Mouse (Mus musculus) fat pad, adult 2 months (tissue): ENCODE data around the gene Gm13278.
"Not testable (repeated sequence)": the region's sequence is repeated elsewhere in the genome, so short reads cannot be mapped to it uniquely, and the experiment has no call there.

Experiments
- DNase-seq: peaks from one replicate; pipeline ENCODE4 v3.0.0-alpha.2; 2011; ENCODE audit warnings: low read depth, low spot score; ENCODE audit errors: extremely low read depth

Gm13278 gene

DNA sequence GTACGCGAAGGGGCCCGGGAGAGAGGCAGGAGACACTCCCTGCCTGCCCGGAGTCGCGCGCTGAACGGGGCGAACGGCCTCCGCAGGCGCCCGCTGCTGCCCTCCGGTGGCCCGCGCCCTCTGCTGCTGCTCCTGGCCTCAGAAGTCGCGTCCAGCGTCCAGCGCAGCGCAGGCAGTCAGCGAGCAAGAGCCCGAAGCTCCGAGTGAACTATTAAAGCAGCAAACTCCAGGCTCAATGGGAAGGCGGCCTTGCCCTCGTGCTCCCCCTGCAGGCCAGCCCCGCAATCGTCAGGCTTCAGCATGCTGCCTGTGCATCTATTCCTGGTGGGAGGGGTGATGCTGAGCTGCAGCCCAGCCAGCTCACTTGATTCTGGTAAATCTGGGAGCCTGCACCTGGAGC, at the start of gene Gm13278:
Gm13278 (plus strand) TSS at position 301 of the 400 bp plus-strand sequence.
- DNase-seq, result not testable (repeated sequence)

DNA sequence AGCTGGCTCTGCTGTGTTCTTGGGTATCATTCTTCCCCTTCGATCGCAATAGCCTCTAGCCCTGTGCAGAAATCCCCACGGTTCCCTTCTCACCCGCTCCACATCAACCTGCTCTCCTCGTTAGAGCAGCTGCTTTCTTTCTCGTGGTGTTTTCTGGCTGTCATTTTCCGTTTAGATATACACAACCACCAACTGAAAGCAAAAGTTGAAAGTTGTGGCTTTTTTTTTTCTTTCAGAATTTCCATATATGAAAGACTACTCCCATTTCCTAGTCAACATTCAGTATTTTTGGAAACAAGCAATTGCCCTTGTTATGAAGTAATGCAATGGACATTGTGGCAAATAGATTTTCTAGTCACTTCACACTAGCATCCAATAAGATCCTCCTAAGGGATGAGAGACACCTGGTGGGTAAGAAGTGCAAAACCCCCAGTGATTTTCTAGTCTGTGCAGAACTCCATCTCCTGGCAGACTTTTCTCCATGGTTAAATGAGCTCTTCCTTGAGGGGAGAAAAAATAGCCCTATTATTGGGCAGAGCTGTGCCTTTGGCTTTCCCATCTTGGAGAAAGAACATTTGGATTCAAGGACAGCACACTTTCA, 48.5 kb upstream of the Gm13278 start:
- DNase-seq, result no peak

DNA sequence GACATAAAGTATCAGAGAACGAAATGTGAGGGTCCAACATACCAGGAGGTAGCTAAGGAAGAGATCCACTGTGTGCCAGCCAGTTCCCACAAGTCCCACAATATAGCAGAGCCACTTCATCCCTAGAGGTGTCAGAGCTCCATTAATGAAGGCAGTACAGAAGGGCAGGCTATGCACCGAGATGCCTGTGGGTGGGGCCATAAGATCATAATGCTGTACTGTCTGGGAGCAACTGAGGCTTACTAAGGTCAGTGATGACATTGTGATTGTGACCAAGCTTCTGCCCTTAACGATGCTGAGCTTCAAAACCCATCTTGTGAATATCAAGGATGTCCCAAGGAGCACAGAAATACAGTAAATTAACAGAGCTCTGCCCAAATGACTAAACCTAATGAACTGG, 47.1 kb upstream of the Gm13278 start:
- DNase-seq, result no peak

DNA sequence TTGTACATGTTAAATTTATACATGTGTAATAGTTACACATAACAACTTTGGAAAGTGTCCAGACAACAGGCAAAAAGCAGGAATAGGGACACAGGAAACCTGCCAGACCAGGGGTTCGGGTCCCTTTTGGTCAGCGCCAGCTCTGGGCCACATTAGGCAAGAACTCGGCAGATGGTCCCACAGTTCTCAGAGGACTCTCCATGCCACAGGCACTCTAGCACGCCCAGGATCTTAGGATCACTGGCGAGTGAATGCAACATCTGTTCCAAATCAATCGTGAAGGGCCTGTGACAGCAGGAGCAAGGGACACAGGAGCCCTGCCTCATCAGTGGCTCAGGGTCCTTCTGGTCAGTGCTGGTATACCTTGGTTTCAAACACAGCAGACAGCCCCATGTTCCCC, 41.4 kb upstream of the Gm13278 start:
- DNase-seq, result no peak

DNA sequence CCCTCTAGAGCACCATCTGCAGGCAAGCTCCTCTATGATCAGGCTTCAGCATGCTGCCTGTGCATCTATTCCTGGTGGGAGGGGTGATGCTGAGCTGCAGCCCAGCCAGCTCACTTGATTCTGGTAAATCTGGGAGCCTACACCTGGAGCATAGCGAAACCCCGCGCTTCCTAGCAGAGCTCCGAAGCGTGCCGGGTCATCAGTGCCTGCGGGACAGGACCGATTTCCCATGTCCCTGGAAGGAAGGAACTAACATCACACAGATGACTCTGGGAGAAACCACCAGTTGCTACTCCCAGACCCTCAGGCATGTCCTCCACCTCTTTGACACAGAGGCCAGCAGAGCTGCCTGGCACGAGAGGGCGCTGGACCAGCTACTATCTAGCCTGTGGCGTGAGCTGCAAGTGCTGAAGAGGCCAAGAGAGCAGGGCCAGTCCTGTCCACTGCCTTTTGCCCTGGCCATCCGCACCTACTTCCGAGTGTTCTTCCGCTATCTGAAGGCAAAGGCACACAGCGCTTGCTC, 36.5 kb upstream of the Gm13278 start, which contains the start of gene Gm13271:
Gm13271 (plus strand) TSS at position 51 of the 523 bp plus-strand sequence.
- DNase-seq, result not testable (repeated sequence)

DNA sequence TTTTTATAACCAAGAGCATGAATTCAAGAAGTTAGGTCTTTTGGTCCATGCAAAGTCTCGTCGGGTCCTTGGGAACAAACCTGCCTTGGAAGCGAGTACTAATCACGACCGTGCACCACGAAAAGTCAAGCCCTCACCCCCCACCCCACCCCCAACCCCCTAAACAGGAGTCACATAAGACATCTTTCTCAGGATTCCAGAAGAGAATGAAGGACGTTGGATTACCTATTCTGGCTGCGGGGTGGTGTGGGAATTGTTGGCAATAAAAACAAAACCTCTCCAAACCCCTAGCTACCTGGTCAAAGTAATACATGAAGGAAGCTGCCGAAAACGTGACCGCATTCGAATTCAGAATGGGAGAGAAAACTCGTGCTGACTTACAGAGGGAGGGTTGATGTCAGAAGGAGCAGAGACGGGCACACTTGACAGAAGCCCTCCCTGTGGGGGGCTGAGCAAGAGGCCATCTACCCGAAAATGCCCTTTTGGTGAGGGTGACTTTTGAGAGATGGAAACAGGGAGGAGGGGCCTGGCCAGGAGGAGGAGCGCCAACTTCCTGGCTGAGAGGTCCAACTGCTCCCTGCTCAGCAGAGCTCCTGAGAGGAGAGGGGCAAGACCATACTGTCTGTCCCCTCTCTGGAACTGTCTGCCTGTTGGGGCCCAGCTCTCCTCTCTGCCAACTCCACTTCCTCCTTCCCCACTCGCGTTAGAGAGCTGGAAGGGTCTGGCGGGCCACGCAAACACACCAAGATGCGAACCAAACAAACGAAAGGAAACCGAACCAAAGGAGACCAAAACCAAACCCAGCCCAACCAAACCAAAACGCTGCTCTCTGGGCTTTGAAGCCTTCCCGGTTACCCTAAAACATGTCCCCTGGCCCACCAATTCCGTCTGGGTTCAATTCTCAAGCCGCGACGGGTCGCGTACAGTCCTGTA, 34.5 kb upstream of the Gm13278 start:
- DNase-seq, result not testable (repeated sequence)

DNA sequence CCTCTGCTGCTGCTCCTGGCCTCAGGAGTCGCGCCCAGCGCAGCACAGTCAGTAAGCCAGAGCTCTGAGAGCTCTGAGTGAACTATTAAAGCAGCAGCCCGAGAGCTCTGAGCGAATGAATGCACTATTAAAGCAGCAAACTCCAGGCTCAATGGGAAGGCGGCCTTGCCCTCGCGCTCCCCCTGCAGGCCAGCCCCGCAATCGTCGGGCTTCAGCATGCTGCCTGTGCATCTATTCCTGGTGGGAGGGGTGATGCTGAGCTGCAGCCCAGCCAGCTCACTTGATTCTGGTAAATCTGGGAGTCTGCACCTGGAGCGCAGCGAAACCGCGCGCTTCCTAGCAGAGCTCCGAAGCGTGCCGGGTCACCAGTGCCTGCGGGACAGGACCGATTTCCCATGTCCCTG, 33.7 kb upstream of the Gm13278 start:
- not testable (repeated sequence) for DNase-seq

DNA sequence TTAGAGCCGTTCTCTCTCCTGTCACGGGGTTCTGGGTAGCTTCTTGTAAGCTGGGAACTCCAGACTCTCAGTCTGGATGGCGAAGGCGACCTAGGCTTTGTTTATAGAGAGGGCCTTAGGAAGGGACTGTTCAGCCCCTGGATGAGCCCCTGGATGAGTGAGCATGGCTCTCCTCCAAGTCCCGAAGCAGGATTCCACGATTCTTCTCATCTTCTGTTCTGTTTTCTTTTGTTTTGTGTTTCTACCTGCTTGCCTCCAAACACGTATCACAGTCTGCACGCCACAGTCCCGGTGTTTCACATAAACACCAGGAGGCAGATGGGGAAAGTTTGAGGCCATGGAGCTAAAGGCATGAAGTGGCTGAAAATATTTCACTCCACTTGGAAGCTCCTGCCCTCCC, 32.6 kb upstream of the Gm13278 start:
- not testable (repeated sequence) for DNase-seq

DNA sequence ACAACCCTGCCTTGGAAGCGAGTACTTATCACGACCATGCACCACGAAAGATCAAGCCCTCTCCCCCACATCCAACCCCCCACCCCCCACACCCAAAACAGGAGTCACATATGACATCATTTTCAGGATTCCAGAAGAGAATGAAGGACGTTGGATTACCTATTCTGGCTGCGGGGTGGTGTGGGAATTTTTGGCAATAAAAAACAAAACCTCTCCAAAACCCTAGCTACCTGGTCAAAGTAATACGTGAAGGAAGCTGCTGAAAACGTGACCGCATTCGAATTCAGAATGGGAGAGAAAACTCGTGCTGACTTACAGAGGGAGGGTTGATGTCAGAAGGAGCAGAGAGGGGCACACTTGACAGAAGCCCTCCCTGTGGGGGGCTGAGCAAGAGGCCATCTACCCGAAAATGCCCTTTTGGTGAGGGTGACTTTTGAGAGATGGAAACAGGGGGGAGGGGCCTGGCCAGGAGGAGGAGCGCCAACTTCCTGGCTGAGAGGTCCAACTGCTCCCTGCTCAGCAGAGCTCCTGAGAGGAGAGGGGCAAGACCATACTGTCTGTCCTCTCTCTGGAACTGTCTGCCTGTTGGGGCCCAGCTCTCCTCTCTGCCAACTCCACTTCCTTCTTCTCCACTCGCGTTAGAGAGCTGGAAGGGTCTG, 31.6 kb upstream of the Gm13278 start, which contains the start of gene Gm13283:
Gm13283 (plus strand) TSS at position 510 of the 659 bp plus-strand sequence.
- DNase-seq, result not testable (repeated sequence)

DNA sequence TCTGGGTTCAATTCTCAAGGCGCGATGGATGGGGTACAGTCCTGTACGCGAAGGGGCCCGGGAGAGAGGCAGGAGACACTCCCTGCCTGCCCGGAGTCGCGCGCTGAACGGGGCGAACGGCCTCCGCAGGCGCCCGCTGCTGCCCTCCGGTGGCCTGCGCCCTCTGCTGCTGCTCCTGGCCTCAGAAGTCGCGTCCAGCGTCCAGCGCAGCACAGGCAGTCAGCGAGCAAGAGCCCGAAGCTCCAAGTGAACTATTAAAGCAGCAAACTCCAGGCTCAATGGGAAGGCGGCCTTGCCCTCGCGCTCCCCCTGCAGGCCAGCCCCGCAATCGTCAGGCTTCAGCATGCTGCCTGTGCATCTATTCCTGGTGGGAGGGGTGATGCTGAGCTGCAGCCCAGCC, 30.9 kb upstream of the Gm13278 start:
- DNase-seq, result not testable (repeated sequence)

DNA sequence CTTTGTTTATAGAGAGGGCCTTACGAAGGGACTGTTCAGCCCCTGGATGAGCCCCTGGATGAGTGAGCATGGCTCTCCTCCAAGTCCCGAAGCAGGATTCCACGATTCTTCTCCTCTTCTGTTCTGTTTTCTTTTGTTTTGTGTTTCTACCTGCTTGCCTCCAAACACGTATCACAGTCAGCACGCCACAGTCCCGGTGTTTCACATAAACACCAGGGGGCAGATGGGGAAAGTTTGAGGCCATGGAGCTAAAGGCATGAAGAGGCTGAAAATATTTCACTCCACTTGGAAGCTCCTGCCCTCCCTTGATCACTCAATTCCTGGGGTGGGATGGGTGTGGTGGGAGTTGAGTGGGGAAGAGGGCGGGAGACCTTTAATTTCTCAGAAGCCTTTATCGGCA, 29.6 kb upstream of the Gm13278 start:
- DNase-seq, result not testable (repeated sequence)

DNA sequence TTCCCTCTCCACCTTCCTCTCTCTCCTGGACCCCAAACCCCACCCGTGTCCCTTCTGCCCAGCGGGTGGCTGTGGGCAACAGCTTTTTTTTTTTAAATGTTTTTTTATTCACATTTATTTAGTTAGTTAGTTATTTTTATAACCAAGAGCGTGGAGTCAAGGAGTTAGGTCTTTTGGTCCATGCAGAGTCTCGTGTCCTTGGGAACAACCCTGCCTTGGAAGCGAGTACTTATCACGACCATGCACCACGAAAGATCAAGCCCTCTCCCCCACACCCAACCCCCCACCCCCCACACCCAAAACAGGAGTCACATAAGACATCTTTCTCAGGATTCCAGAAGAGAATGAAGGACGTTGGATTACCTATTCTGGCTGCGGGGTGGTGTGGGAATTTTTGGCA, 29.0 kb upstream of the Gm13278 start:
- not testable (repeated sequence) for DNase-seq

DNA sequence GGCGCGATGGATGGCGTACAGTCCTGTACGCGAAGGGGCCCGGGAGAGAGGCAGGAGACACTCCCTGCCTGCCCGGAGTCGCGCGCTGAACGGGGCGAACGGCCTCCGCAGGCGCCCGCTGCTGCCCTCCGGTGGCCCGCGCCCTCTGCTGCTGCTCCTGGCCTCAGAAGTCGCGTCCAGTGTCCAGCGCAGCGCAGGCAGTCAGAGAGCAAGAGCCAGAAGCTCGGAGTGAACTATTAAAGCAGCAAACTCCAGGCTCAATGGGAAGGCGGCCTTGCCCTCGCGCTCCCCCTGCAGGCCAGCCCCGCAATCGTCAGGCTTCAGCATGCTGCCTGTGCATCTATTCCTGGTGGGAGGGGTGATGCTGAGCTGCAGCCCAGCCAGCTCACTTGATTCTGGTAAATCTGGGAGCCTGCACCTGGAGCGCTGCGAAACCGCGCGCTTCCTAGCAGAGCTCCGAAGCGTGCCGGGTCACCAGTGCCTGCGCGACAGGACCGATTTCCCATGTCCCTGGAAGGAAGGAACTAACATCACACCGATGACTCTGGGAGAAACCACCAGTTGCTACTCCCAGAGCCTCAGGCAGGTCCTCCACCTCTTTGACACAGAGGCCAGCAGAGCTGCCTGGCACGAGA, 27.8 kb upstream of the Gm13278 start:
- not testable (repeated sequence) for DNase-seq

DNA sequence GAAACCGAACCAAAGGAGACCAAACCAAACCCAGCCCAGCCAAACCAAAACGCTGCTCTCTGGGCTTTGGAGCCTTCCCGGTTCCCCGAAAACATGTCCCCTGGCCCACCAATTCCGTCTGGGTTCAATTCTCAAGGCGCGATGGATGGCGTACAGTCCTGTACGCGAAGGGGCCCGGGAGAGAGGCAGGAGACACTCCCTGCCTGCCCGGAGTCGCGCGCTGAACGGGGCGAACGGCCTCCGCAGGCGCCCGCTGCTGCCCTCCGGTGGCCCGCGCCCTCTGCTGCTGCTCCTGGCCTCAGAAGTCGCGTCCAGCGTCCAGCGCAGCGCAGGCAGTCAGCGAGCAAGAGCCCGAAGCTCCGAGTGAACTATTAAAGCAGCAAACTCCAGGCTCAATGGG, 17.8 kb upstream of the Gm13278 start, which contains the start of gene Gm13290:
Gm13290 (plus strand) TSS at position 301 of the 400 bp plus-strand sequence.
- not testable (repeated sequence) for DNase-seq

DNA sequence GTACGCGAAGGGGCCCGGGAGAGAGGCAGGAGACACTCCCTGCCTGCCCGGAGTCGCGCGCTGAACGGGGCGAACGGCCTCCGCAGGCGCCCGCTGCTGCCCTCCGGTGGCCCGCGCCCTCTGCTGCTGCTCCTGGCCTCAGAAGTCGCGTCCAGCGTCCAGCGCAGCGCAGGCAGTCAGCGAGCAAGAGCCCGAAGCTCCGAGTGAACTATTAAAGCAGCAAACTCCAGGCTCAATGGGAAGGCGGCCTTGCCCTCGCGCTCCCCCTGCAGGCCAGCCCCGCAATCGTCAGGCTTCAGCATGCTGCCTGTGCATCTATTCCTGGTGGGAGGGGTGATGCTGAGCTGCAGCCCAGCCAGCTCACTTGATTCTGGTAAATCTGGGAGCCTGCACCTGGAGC, 14.7 kb upstream of the Gm13278 start, which contains the start of gene Gm13289:
Gm13289 (plus strand) TSS at position 301 of the 400 bp plus-strand sequence.
- DNase-seq, result not testable (repeated sequence)

DNA sequence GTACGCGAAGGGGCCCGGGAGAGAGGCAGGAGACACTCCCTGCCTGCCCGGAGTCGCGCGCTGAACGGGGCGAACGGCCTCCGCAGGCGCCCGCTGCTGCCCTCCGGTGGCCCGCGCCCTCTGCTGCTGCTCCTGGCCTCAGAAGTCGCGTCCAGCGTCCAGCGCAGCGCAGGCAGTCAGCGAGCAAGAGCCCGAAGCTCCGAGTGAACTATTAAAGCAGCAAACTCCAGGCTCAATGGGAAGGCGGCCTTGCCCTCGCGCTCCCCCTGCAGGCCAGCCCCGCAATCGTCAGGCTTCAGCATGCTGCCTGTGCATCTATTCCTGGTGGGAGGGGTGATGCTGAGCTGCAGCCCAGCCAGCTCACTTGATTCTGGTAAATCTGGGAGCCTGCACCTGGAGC, 11.8 kb upstream of the Gm13278 start, which contains the start of gene Gm13272:
Gm13272 (plus strand) TSS at position 301 of the 400 bp plus-strand sequence.
- DNase-seq, result not testable (repeated sequence)

DNA sequence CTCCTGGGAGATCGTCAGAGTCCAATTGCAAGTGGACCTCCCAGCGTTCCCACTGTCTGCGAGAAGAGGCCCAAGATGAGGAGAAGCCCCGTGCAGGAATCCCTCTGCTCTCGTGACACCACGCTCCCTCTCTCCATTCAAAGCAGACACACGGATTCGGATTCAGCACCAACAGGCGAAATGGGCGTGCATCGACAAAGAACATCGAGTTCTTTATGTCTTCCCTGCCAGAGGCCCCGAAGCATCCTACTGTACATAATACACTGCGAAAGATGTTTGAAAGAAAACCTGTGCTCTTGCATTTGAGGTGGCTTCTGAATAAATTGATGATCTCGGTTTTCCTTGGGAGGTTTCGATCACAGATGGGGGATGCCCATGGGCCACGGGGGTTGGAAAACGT, 11.0 kb upstream of the Gm13278 start:
- DNase-seq, result not testable (repeated sequence)

DNA sequence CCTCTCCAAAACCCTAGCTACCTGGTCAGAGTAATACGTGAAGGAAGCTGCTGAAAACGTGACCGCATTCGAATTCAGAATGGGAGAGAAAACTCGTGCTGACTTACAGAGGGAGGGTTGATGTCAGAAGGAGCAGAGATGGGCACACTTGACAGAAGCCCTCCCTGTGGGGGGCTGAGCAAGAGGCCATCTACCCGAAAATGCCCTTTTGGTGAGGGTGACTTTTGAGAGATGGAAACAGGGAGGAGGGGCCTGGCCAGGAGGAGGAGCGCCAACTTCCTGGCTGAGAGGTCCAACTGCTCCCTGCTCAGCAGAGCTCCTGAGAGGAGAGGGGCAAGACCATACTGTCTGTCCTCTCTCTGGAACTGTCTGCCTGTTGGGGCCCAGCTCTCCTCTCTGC, 9.5 kb upstream of the Gm13278 start, which contains the start of gene Ifnz:
Ifnz (plus strand) TSS at position 301 of the 400 bp plus-strand sequence.
- DNase-seq, result not testable (repeated sequence)

DNA sequence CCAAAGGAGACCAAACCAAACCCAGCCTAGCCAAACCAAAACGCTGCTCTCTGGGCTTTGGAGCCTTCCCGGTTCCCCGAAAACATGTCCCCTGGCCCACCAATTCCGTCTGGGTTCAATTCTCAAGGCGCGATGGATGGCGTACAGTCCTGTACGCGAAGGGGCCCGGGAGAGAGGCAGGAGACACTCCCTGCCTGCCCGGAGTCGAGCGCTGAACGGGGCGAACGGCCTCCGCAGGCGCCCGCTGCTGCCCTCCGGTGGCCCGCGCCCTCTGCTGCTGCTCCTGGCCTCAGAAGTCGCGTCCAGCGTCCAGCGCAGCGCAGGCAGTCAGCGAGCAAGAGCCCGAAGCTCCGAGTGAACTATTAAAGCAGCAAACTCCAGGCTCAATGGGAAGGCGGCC, 9.0 kb upstream of the Gm13278 start:
- DNase-seq, result not testable (repeated sequence)

DNA sequence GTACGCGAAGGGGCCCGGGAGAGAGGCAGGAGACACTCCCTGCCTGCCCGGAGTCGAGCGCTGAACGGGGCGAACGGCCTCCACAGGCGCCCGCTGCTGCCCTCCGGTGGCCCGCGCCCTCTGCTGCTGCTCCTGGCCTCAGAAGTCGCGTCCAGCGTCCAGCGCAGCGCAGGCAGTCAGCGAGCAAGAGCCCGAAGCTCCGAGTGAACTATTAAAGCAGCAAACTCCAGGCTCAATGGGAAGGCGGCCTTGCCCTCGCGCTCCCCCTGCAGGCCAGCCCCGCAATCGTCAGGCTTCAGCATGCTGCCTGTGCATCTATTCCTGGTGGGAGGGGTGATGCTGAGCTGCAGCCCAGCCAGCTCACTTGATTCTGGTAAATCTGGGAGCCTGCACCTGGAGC, 5.9 kb upstream of the Gm13278 start, which contains the start of gene Gm13276:
Gm13276 (plus strand) TSS at position 301 of the 400 bp plus-strand sequence.
- not testable (repeated sequence) for DNase-seq
